Mouse (Mus musculus): ENCODE data around the gene Ets2.
A peak's percentile ranks its signal among the peaks of the same experiment; 100 is the strongest.

DNA sequence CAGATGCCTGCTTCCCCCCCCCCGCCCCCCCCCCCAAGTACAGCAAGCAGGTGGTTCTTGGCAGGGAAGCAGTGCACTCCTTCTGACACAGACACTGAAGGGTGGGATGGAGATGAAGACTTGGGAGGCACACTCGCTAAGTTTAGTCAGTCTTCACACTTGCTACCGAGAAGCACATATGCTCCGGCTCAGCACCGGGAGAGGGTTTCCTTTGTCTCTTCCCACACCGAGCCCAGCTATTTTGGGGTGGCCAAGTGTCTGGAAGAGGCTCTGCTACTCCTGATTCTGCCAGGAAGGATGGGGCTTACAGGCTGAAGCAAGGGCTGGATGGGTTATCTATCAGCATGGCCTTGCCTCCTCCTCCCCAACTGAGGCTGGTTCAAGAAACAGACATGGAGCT is 5.3 kb upstream of the Ets2 start:
- TF ChIP-seq CTCF (IDR thresholded peaks at IDR 0.05; ENCODE audit: extremely low read depth, insufficient read depth, low read length) (no peak), POLR2A (IDR thresholded peaks at IDR 0.05; ENCODE audit: extremely low read depth, insufficient read depth, low read length) (0 out of 2 replicates have a peak, but pooled peaks have one; percentile 26)
